Mouse (Mus musculus): ENCODE measurements around the gene Fmo2. TPM values are rescaled to one million over a fixed set of nuclear protein-coding genes. Genes with fewer than 3 reads are reported as not detected.

Fmo2 gene
- polyA plus RNA-seq, 1 experiment = 0.84 TPM

DNA sequence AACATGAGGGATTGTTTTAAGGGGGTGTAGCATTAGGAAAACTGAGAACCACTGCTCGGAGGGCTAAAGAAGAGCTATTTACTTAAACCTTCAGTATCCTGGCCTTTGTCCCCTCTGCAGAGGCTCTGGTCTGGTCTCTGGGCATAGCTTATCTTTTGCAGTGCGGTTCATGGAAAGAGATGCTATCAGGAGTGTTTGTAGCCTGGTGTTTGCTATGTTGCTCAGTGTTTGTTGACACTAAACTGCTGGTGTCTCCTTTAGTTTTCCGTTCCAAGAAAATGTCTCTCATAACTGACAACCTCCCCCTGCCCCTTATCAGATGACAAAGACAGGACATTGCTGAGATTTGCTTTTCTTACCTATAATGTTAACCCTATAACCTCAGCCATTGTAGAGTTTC lies 23.4 kb downstream of the Fmo2 start:
- Histone ChIP-seq H3K4me1 (ENCODE audit: control insufficient read depth, insufficient read depth, insufficient read length) (no peaks in the 10 kb centered on the region), H3K27ac (ENCODE audit: insufficient read depth, low read length) (no peak overlapping the region), H3K4me3 (ENCODE audit: extremely low read depth, insufficient read depth, insufficient read length) (no peak overlapping the region), H3K36me3 (ENCODE audit: control insufficient read depth, insufficient read depth, low read length) (no peaks in the 10 kb centered on the region), H3K27me3 (ENCODE audit: control insufficient read depth, insufficient read depth, low read length) (no peaks in the 10 kb centered on the region)
- TF ChIP-seq CTCF (IDR thresholded peaks at IDR 0.05; ENCODE audit: extremely low read depth, insufficient read depth, insufficient read length, insufficient replicate concordance) (no peak), POLR2A (IDR thresholded peaks at IDR 0.05; ENCODE audit: low read depth, low read length) (no peak)
- 68% methylated on average over 3 of the region's 3 CpGs for WGBS
- no peak for DNase-seq (ENCODE audit: low read depth in 1 of 2, low spot score in 2 of 2)

DNA sequence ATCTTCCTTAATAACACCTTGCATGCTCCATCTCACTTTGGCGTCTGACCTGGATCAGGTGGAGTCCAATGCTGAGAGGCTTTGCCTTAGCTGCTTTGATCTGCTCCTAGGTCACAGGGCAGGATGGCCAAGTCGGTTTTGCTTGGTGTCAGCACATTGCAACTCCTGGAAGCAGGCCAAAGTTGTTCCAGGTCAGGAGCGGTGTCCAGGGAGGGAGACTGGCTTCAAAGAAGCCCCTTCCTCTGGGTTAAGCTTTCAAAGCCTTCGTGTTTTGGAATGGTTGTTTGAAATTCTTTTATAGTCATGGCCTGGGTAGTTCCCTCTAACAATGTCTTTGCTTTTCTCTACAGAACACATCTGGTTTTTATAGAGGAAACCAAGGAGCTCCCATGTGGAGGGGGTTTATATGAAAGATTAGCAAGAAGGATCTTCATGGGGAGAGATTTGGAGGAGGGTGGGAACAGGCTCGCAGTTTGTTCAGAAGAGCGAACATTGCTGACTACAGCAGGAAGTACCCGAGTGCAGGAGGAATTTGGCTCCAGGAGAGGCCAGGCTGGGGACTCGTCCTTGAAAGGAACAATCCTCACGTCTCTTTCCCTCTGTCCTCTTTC lies 26.7 kb downstream of the Fmo2 start:
- Histone ChIP-seq H3K4me3 (ENCODE audit: extremely low read depth, insufficient read depth, insufficient read length) (no peak overlapping the region), H3K27ac (ENCODE audit: insufficient read depth, low read length) (no peak overlapping the region), H3K27me3 (ENCODE audit: control insufficient read depth, insufficient read depth, low read length) (no peaks in the 10 kb centered on the region), H3K36me3 (ENCODE audit: control insufficient read depth, insufficient read depth, low read length) (no peaks in the 10 kb centered on the region), H3K4me1 (ENCODE audit: control insufficient read depth, insufficient read depth, insufficient read length) (no peaks in the 10 kb centered on the region)
- 51% methylated on average over 9 of the region's 9 CpGs for WGBS
- no peak for DNase-seq (ENCODE audit: low read depth in 1 of 2, low spot score in 2 of 2)
- TF ChIP-seq CTCF (IDR thresholded peaks at IDR 0.05; ENCODE audit: extremely low read depth, insufficient read depth, insufficient read length, insufficient replicate concordance) (no peak), POLR2A (IDR thresholded peaks at IDR 0.05; ENCODE audit: low read depth, low read length) (no peak)

DNA sequence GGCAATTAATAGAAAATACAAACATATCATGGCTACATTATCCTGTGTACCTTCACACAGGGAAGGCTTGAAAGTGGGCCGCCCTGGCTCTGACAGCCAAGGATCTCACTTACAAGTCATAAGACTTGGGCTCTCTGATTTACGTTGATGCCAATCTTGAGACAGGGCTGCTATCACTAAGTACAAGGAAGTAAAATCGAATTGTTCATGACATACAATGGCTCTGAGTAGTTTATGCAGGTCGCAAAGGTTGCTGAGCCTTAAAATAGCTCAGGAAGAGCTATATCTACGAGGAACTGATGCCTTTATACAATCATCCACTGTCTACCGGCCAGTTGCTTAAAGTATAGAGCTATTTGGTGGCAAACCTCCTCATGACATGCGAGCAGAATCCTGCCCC lies 27.5 kb downstream of the Fmo2 start:
- no peak overlapping the region for H3K4me3 ChIP-seq (ENCODE audit: extremely low read depth, insufficient read depth, insufficient read length)
- no peak for DNase-seq (ENCODE audit: low read depth in 1 of 2, low spot score in 2 of 2)
- no peak for TF ChIP-seq POLR2A (IDR thresholded peaks at IDR 0.05; ENCODE audit: low read depth, low read length)
- TF ChIP-seq CTCF (IDR thresholded peaks at IDR 0.05; ENCODE audit: extremely low read depth, insufficient read depth, insufficient read length, insufficient replicate concordance) = no peak
- H3K27me3 ChIP-seq (ENCODE audit: control insufficient read depth, insufficient read depth, low read length) = no peaks in the 10 kb centered on the region
- no peaks in the 10 kb centered on the region for H3K4me1 ChIP-seq (ENCODE audit: control insufficient read depth, insufficient read depth, insufficient read length)
- 73% methylated on average over 7 of the region's 7 CpGs for WGBS
- no peak overlapping the region for H3K27ac ChIP-seq (ENCODE audit: insufficient read depth, low read length)
- H3K36me3 ChIP-seq (ENCODE audit: control insufficient read depth, insufficient read depth, low read length) = no peaks in the 10 kb centered on the region

DNA sequence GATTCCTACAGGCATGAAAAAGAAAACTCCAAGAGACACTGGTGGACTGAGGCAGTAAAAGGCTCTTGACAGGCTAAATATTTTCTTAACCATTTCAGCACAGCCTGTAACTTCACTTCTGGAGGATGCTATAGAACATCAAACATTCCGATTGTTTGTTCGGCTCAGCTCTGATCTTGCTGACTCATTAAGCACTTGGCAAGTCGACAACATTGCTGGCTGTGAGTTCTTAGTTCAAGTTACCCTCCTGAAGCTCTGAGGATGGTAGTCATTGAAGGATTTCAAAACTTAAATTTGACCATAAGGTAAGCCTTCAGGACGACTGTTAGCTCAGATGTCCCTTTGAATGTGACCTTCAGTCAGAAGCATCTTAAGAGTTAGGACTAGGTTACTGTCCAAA lies 31.1 kb downstream of the Fmo2 start:
- TF ChIP-seq CTCF (IDR thresholded peaks at IDR 0.05; ENCODE audit: extremely low read depth, insufficient read depth, insufficient read length, insufficient replicate concordance) (no peak), POLR2A (IDR thresholded peaks at IDR 0.05; ENCODE audit: low read depth, low read length) (no peak)
- DNase-seq (ENCODE audit: low read depth in 1 of 2, low spot score in 2 of 2) = no peak
- WGBS = 75% methylated on average over 4 of the region's 4 CpGs
- H3K4me1 ChIP-seq (ENCODE audit: control insufficient read depth, insufficient read depth, insufficient read length) = no peaks in the 10 kb centered on the region
- no peaks in the 10 kb centered on the region for H3K27me3 ChIP-seq (ENCODE audit: control insufficient read depth, insufficient read depth, low read length)
- H3K4me3 ChIP-seq (ENCODE audit: extremely low read depth, insufficient read depth, insufficient read length) = no peak overlapping the region
- no peak overlapping the region for H3K27ac ChIP-seq (ENCODE audit: insufficient read depth, low read length)
- H3K36me3 ChIP-seq (ENCODE audit: control insufficient read depth, insufficient read depth, low read length) = no peaks in the 10 kb centered on the region

DNA sequence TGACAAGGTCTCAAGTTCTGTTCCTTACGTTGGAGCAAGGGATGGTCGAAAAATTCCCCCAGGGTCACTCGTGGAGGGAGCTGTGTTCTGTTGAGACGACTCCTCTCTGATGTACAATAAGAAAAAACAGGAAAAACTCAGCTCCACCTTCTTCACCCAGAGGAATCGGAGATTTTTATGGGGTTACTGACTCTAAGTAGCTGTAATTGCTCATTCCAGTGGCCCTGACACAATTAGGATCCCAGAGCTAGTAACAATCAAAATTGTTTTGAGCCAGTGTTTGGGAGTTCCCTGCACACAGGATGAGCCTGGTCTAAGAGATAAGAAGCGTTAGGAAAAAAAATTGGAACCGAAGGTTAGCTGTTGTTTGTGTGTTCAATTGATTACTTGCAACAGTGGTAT lies 32.2 kb downstream of the Fmo2 start, which contains the start of gene Fmo1:
Gene Fmo1, minus strand, starts transcription at position 331 of the 402 bp plus-strand sequence.
- 38% methylated on average over 7 of the region's 7 CpGs for WGBS
- no peak within 1 kb of the TSS for H3K27ac ChIP-seq (ENCODE audit: insufficient read depth, low read length)

DNA sequence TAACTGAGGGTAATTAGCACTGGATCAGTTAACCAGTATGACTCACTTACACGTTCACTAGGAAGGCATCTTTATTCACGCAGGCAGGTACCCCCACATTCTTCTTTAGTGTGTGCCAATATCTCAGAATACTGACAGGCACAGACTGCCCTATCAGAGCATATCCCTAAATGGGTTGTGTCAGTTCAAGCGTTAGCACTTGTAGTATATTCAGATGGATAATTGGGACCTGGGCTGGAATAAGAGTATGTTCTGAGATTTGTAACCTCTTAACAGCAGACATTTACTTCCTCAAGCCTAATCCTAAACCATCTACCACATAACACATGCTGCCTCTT lies 33.1 kb downstream of the Fmo2 start:
- Histone ChIP-seq H3K36me3 (ENCODE audit: control insufficient read depth, insufficient read depth, low read length) (no peaks in the 10 kb centered on the region), H3K27ac (ENCODE audit: insufficient read depth, low read length) (no peak overlapping the region), H3K4me3 (ENCODE audit: extremely low read depth, insufficient read depth, insufficient read length) (no peak overlapping the region), H3K4me1 (ENCODE audit: control insufficient read depth, insufficient read depth, insufficient read length) (no peaks in the 10 kb centered on the region), H3K27me3 (ENCODE audit: control insufficient read depth, insufficient read depth, low read length) (no peaks in the 10 kb centered on the region)
- DNase-seq (ENCODE audit: low read depth in 1 of 2, low spot score in 2 of 2) = no peak
- WGBS = 77% methylated on average over 3 of the region's 3 CpGs
- TF ChIP-seq CTCF (IDR thresholded peaks at IDR 0.05; ENCODE audit: extremely low read depth, insufficient read depth, insufficient read length, insufficient replicate concordance) (no peak), POLR2A (IDR thresholded peaks at IDR 0.05; ENCODE audit: low read depth, low read length) (no peak)

More for the DNA sequence above, 32.2 kb downstream of the Fmo2 start, which contains the start of gene Fmo1:
- TF ChIP-seq CTCF (IDR thresholded peaks at IDR 0.05; ENCODE audit: extremely low read depth, insufficient read depth, insufficient read length, insufficient replicate concordance) = no peak
- TF ChIP-seq POLR2A (IDR thresholded peaks at IDR 0.05; ENCODE audit: low read depth, low read length) = no peak
- no peaks in the 10 kb centered on the region for H3K27me3 ChIP-seq (ENCODE audit: control insufficient read depth, insufficient read depth, low read length)
- DNase-seq (ENCODE audit: low read depth in 1 of 2, low spot score in 2 of 2) = no peak
- H3K4me3 ChIP-seq (ENCODE audit: extremely low read depth, insufficient read depth, insufficient read length) = no peak within 1 kb of the TSS
- no peaks in the 10 kb centered on the region for H3K4me1 ChIP-seq (ENCODE audit: control insufficient read depth, insufficient read depth, insufficient read length)
- no peaks in the 10 kb centered on the region for H3K36me3 ChIP-seq (ENCODE audit: control insufficient read depth, insufficient read depth, low read length)

DNA sequence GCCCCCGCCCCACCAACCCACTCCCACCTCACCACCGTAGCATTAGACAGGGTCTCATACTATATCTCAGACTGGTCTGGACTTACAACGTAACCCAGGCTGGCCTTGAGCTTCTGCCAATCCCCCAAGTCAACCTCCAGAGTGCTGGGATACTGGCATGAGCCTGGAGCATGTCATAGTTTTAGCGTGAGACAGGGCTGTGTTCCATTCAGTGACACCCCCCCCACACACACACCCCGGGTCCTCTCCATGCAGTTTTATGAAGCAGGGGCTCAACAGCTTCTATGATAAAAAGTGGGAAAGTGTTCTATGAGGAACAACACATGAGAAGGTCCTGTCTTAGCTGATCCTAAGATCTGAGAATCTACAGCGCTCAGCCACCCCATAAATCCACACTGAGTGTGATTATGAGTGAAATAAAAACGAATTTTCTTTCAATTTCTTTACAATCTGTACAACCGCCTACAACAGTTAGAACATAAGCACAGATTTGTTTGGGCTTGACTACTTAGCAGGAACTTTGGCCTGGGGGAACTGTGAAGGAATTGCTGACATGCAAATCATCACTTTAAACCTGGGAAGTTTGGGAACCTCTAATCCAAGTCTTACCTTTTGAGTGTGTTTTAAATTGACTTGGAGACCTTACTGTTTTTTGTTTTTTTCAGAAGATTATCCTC lies 33.6 kb downstream of the Fmo2 start:
- 77% methylated on average over 8 of the region's 8 CpGs for WGBS
- DNase-seq (ENCODE audit: low read depth in 1 of 2, low spot score in 2 of 2) = no peak
- Histone ChIP-seq H3K4me1 (ENCODE audit: control insufficient read depth, insufficient read depth, insufficient read length) (no peaks in the 10 kb centered on the region), H3K27me3 (ENCODE audit: control insufficient read depth, insufficient read depth, low read length) (no peaks in the 10 kb centered on the region), H3K36me3 (ENCODE audit: control insufficient read depth, insufficient read depth, low read length) (no peaks in the 10 kb centered on the region), H3K4me3 (ENCODE audit: extremely low read depth, insufficient read depth, insufficient read length) (no peak overlapping the region), H3K27ac (ENCODE audit: insufficient read depth, low read length) (no peak overlapping the region)
- no peak for TF ChIP-seq CTCF (IDR thresholded peaks at IDR 0.05; ENCODE audit: extremely low read depth, insufficient read depth, insufficient read length, insufficient replicate concordance)
- TF ChIP-seq POLR2A (IDR thresholded peaks at IDR 0.05; ENCODE audit: low read depth, low read length) = no peak
